Mouse (Mus musculus) adrenal gland, adult (tissue): ENCODE results near the gene Gm5591.
"Not testable (repeated sequence)": the region's sequence is repeated elsewhere in the genome, so short reads cannot be mapped to it uniquely, and the experiment has no call there.

Source experiments
- DNase-seq, 2 experiments: peaks; one replicate each; pipeline ENCODE4 v3.0.0; 2022 to 2023; ENCODE audit warnings: low spot score in 1 of 2; ENCODE audit not compliant: inconsistent age in 2 of 2

Gene Gm5591

GRCm38 (mm10) chr7:38528093-38528492 lies at the start of gene Gm5591:
TSS of gene Gm5591 (minus strand) at chr7:38528193.
- DNase-seq = not testable (repeated sequence)

- DNase-seq = not testable (repeated sequence)
Observed at GRCm38 (mm10) chr7:38488468-38488867, 39.5 kb downstream of the Gm5591 start.
